Mouse (Mus musculus): ENCODE measurements around the gene Trim44.

The Trim44 gene

GRCm38 (mm10) chr2:102290041-102290440 lies 117.6 kb downstream of the Trim44 start:
- peak in 1 of 2 experiments; percentile 66 for DNase-seq (ENCODE audit: low spot score in 2 of 2)

GRCm38 (mm10) chr2:102288676-102289075 lies 119.0 kb downstream of the Trim44 start:
- no peak for DNase-seq (ENCODE audit: low spot score in 2 of 2)

DNA sequence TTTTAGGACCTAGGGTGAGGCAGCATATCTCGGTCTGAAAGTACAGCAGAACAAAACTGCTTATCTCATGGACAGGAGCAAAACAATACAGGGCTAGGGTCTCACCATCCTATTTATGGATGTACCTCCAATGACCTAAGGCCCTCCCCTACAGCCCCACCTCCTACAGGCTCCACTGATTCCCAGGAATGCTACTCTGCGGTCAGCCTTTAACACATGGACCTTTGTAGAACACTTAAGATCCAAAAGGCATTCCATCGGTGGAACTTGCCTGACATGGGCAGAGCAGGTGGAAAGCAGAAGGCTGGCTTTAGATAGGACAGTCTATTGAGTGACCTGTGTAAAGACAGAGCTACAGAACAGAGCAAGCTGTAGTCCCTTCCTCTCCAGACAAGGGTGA lies 120.3 kb downstream of the Trim44 start:
- DNase-seq (ENCODE audit: low spot score in 2 of 2), result no peak

DNA sequence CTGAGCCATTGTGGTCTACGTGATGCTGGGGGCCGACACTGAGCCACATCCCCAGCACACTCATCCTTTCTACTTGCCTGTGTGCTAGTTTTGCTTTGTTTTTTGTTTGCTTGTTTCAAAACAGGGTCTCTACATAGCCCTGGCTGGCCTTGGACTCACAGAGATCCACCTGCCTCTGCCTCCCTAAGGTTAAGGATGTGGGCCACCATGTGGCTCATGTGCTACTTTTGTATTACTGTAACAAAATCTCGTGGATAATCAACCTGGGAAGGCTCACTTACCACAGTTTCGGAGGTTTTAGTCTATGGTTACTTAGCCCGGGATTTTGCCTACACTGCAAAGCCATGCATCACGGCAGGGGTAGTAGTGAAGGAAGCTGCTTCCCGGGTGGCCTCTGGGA lies 125.5 kb downstream of the Trim44 start:
- no peak for DNase-seq (ENCODE audit: low spot score in 2 of 2)

DNA sequence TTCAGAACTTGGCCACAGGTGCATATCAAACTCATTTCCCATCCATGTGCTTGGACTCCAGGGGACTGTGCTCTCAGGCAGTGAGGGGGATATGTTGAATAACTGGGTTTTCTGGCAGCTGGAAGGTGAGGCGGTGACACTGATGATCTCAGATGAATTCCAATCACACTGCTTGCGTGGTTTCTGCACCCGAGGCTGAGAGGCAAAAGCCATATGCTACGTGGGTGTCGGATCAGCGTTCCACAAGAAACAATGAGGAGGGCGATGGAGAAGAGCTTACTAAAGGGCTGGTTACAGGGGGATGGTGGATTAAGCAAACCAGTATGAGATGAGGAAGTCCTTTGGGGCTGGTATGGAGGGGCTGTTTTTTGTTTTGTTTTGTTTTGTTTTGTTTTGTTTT lies 127.8 kb downstream of the Trim44 start:
- DNase-seq (ENCODE audit: low spot score in 2 of 2), result no peak

GRCm38 (mm10) chr2:102277946-102278345 lies 129.7 kb downstream of the Trim44 start:
- DNase-seq (ENCODE audit: low spot score in 2 of 2), result no peak

- DNase-seq (ENCODE audit: low spot score in 2 of 2), result no peak
These were observed 134.3 kb downstream of the Trim44 start for GRCm38 (mm10) chr2:102273280-102273679.

- DNase-seq (ENCODE audit: low spot score in 2 of 2), result no peak
These were observed 139.9 kb downstream of the Trim44 start for GRCm38 (mm10) chr2:102267582-102268339.

DNA sequence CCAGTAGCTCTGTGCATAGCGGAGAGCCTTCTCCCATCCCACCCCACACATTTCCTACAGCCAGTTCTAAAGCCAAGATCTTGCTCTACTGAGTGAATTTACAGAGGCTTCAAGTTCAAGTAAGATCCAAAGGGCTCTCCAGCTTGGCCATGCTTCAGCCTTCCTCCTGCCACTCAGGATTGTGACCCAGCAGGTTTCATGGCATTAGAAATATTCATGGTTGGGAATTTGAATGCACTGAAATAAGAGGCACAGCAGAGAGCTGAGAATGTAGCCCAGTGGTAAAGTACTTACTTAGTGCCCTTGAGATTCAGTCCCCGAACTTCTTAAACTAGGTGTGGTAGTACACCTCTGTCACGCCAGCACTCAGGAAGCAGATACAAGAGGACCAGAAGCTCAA lies 140.7 kb downstream of the Trim44 start:
- no peak for DNase-seq (ENCODE audit: low spot score in 2 of 2)

DNA sequence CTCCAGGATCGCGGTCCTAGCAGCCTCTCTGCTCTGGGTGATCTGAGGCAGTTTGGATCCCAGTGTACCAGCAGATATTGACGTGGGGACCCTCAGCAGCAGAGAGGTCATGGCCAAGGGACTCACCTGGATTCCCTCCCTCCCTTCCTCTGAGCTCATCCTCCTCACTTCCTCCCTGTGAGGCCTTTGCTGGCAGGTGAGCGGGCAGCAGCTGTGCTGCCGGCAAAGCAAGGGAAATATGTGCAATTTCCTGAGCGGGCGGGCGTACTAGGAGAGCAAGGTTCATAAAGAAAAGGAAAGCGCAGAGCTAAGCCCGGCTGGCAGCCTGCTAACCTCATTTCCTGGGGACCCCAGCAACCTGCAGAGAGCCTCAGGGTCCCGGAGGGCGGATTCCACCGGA lies 148.5 kb downstream of the Trim44 start:
- DNase-seq (ENCODE audit: low spot score in 2 of 2), result no peak

DNA sequence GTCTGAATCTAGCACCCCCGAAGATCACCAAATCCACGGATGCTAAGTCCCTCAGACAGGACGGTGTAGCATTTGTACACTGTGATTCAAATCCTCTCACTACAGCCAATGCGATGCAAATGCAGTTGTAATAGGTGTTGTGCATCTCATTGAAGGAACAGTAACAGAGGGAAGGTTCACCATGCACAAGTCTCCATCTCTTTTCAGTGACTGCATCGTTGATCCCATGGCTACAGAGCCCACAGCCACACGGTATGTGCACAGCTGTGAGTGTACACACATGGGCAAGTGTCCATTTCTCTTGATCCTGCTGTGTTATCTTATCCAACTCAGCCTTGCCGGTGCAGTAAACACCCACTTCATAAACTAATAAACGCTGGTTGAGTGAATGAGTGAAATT lies 148.9 kb downstream of the Trim44 start:
- DNase-seq (ENCODE audit: low spot score in 2 of 2), result no peak

- DNase-seq (ENCODE audit: low spot score in 2 of 2), result no peak
These were observed 149.5 kb downstream of the Trim44 start for GRCm38 (mm10) chr2:102257964-102258605.

GRCm38 (mm10) chr2:102256591-102257335 lies 150.9 kb downstream of the Trim44 start:
- DNase-seq (ENCODE audit: low spot score in 2 of 2), result no peak

GRCm38 (mm10) chr2:102256100-102256499 lies 151.5 kb downstream of the Trim44 start:
- DNase-seq (ENCODE audit: low spot score in 2 of 2), result no peak

DNA sequence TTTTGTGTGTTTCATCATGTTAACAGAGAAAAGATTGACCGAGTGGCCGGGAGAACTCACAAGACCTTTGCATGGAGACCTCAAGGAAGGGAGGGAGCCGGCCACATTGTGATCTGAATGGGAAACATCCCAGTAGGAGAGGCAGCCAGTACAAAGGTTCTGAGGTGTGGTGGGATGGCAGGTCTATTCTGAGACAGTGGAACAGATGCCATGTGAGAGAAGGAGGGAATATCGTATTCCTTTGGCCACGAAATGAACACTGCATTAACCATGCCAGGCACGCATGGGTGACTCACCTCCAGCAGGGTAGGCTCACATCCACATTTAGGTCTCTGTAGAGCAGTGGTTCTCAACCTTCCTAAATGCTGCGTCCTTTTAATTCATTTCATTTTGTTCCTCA lies 154.4 kb downstream of the Trim44 start:
- peak in 1 of 2 experiments; percentile 51 for DNase-seq (ENCODE audit: low spot score in 2 of 2)

- peak in 1 of 2 experiments; percentile 51 for DNase-seq (ENCODE audit: low spot score in 2 of 2)
These were observed 155.0 kb downstream of the Trim44 start for GRCm38 (mm10) chr2:102252651-102253050.
